Comparison of ENCODE assay signal across 20 mouse cellular contexts in genomic region chr5:106771029-106771428, GRCm38 (mm10).
DNase-seq lines count a peak whose midpoint lies in the region; ATAC-seq lines count a peak whose summit lies in the region.
"Had no signal": no experiment of that assay in that cellular context is flagged by ENCODE, and none has a peak within 500 bp of the region (broad histone marks: within the 10 kb centered on the region; RNA-seq: fewer than 3 reads in every experiment).

No protein-coding gene starts in this region.

- 0 out of 2 replicates have a peak, but pooled peaks have one; percentile 14 for ATAC-seq in granulocyte monocyte progenitor cell, adult 5-6 weeks (replicated peaks; ENCODE audit: poor library complexity, severe bottlenecking)
- peak; percentile 77 for ATAC-seq in megakaryocyte-erythroid progenitor cell, adult 5-6 weeks (replicated peaks; ENCODE audit: low FRiP score, low TSS enrichment, poor library complexity, severe bottlenecking)
- ATAC-seq: forebrain, embryonic 13.5 days; forebrain, embryonic 15.5 days; forebrain, postnatal 0 days had no signal

- 59% methylated on average over 1 of the region's 1 CpGs for WGBS in heart, embryonic 10.5 days

- H3K27me3 ChIP-seq in heart, embryonic 10.5 days (ENCODE audit: insufficient read depth, poor library complexity, severe bottlenecking): no peaks in the 10 kb centered on the region
- H3K27me3 ChIP-seq: embryonic facial prominence, embryonic 12.5 days; forebrain, embryonic 13.5 days; forebrain, embryonic 15.5 days had no signal

- no peaks in the 10 kb centered on the region for H3K9me3 ChIP-seq in heart, embryonic 10.5 days
- H3K9me3 ChIP-seq: embryonic facial prominence, embryonic 10.5 days; embryonic facial prominence, embryonic 12.5 days; forebrain, embryonic 13.5 days; forebrain, embryonic 15.5 days had no signal

- H3K36me3 ChIP-seq in heart, embryonic 10.5 days: no peaks in the 10 kb centered on the region
- H3K36me3 ChIP-seq: embryonic facial prominence, embryonic 10.5 days; embryonic facial prominence, embryonic 12.5 days; forebrain, embryonic 15.5 days had no signal

- H3K27ac ChIP-seq in heart, embryonic 10.5 days: no peak overlapping the region
- H3K27ac ChIP-seq: embryonic facial prominence, embryonic 10.5 days; embryonic facial prominence, embryonic 12.5 days; forebrain, embryonic 13.5 days; forebrain, embryonic 15.5 days had no signal

- H3K4me1 ChIP-seq in heart, embryonic 10.5 days: no peaks in the 10 kb centered on the region

- no peak overlapping the region for H3K4me3 ChIP-seq in heart, embryonic 10.5 days
- H3K4me3 ChIP-seq: embryonic facial prominence, embryonic 10.5 days; embryonic facial prominence, embryonic 12.5 days; forebrain, embryonic 13.5 days; forebrain, embryonic 15.5 days had no signal

- DNase-seq in 416B (ENCODE audit: low read depth) (peak; percentile 56), MEL-GATA-1-ER (ENCODE audit: extremely low read depth, low read depth) (peak; percentile 28)
- no peak for DNase-seq in heart, embryonic 10.5 days (ENCODE audit: low spot score)
- no peak for DNase-seq in adrenal gland, adult 18-20 months (ENCODE audit: low spot score in 2 of 2)
- no peak for DNase-seq in kidney, postnatal 25 days
- DNase-seq: adrenal gland, adult 8-10 months; adrenal gland, postnatal 14 days; adrenal gland, postnatal 36 days; cerebellum, adult 18-20 months; cerebellum, adult 8-10 months; cerebellum, adult 9-11 months; cerebellum, postnatal 14 days; cerebellum, postnatal 36 days; forebrain, postnatal 0 days had no signal

Comparison
In these comparisons a context has a peak if more than half of its experiments do, and no peak if none do; other contexts are left out.
1. DNase-seq: peak in 416B (single experiment) and MEL-GATA-1-ER (single experiment); none in heart, embryonic 10.5 days (single experiment), adrenal gland, adult 18-20 months (0 of 2) and kidney, postnatal 25 days (0 of 2).